Mouse (Mus musculus) erythroblast, adult 5-6 weeks (primary cell): ENCODE results near the gene Lars2. TPM values are rescaled to one million over a fixed set of nuclear protein-coding genes. Genes with fewer than 3 reads are reported as not detected.

Experiments used
- ATAC-seq: replicated peaks from 2 replicates; pipeline ENCODE4 v1.8.0; 2016; ENCODE audit warnings: moderate number of reproducible peaks, mild to moderate bottlenecking, moderate TSS enrichment, inconsistent platforms; ENCODE audit not compliant: poor library complexity, low FRiP score, severe bottlenecking
- total RNA-seq, 2 experiments: library from RNA; stranded (forward) in 1 of 2; stranded (reverse) in 1 of 2; fragments of 150-400 nt in 1 of 2; fragments of 200-764, 138-1000 nt in 1 of 2; gene quantifications; 2 replicates each; pipeline versions ENCODE4 v1.2.3 to v1.2.4; 2015 to 2017; ENCODE audit warnings: low replicate concordance in 2 of 2

The Lars2 gene
- total RNA-seq, 2 experiments from 2014 or later: 52.1 to 2,544 TPM

DNA sequence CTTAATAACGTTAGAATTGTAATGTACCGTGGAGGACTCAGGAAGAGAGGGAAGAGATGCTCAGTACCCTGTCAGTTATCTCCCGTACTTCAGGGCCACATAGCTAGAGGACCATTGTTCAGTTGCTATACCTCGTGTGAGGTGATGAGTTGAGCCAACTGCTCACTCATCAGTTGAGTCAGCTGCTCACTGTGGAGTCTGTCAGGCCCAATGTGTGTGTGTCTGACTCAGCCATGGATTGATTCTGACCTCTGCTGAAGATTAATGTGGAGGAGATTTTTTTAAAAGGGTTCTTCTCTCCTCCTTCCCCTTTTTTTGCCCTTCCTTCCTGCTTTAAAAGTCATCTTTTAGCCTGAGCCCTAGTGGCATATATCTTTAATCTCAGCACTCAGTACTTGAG is 133.8 kb downstream of the Lars2 start:
- ATAC-seq: no peak

DNA sequence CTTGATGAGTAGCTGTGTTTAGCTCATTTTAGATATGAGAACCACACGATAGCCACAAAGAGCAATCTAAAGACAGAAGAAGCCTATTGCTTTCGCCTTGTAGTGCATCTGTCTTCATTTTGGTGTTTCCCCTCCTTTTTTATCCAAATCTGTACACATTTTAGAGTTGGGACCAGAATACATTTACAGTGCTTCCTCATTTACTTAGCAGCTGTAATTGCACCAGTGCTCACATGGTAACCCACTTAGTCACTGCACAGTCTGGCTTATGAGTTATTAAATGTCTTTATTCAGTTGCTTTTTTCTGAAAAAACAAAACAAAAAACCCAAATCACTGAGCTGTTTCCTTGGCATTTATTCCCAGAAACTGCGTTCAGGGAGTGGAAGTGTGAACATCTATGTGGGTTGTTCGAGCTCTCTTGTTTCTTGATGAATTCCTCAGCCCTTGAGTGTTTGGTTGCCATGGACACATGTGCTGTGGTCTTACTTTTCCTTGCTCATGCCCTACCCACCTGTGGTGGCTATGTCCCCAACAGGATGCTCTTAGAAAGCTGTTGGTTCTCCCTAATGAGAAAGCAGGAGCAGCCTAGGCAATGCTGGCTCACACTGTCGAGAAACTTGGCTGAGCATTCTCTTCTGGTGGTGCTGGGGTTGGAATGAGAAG is 136.6 kb downstream of the Lars2 start:
- no peak for ATAC-seq

DNA sequence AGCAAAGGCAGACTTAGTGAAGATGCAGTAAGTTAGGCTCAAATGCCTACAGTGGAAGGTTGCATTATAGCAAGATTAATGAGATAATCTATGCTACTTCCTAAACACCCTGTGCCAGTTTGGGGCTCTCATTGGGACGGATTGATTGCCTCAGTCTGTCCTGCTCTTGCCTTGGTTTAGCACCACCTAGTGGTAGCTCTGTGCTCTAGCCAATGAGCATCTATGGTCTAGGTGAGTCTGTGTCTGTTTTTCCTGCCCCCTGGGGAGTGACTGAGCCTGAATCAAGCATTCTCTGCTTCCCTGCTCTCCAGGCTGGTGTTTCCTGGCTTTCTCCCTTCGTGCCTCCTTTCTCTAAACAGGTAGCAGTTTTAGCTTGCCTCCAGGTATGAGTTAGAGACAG is 137.6 kb downstream of the Lars2 start:
- peak; percentile 93 for ATAC-seq

DNA sequence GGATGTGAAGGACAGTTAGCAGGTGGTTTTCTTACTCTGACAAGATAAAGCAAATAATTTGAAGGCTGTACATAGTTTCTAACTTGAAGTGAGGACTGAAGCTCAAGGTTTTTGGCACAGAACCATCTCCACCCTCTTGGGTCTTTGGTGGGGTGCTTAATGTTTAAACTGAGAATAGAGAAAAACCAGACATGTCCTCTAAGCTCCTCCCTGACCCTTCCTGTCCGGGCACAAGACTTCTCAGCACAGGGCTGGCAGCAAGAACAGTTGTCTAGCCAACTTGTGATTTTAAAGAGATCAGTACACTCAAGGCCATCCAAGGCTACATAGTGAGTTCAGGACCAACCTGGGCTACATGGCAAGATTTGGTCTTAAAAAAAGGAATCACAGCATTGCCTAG is 138.9 kb downstream of the Lars2 start:
- ATAC-seq: no peak

DNA sequence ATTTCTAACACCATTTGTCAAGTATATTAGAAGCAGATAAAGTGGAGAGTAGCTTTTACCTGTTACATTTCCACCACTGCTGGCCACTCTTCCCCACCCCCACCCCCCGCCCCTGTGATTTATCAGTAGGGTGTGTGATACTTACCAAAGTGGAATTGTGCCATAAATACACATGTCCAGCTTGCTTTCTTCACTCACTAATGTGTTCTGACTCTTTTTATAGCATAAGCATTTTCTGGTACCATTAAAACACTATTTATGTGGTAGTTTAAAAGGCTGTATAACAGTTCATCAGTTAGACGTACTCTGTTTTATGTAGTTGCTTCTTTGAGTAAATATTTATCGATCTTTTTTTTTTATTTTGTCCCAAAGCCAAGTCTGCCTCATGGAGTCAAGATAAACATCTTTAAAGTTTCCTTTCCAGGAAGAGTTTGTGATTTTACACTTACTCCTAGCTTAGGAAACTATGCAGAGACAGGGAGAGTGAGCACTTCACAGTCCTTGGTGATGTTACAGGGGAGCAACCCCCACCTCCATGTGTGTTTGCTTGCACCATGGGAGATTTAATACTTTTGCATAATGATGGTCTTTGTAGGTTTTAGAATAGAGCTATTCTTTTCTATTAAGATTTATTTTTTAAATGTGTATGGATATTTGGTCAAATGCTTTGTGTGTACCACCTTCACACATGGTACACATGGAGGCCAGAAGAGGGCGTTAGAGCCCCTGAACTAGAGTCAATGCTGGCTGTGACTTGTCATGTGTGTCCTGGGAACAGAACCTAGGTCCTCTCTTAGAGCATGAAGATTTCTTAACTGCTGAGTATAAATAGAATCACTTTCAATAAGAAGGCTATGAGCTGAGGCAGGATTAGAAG is 139.8 kb downstream of the Lars2 start:
- no peak for ATAC-seq

DNA sequence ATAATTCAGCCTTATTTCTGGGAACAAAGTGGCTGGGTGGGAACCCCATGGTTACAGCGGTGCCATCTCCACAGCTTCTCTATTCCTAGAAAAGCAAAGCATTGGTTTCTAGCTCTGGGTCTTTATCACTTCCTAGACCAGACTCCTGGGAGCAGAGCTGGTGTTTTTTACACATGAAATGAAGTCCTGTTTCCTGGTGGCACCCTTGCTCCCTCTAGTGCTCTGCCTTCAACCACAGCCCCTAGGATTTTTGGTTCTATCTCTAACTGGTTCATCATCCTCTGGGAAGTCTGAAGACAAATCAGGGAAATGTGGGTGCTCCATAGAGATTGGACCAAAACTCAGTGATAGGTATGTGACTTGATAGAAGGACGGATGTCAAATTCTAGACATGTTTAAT is 140.7 kb downstream of the Lars2 start:
- ATAC-seq: no peak

DNA sequence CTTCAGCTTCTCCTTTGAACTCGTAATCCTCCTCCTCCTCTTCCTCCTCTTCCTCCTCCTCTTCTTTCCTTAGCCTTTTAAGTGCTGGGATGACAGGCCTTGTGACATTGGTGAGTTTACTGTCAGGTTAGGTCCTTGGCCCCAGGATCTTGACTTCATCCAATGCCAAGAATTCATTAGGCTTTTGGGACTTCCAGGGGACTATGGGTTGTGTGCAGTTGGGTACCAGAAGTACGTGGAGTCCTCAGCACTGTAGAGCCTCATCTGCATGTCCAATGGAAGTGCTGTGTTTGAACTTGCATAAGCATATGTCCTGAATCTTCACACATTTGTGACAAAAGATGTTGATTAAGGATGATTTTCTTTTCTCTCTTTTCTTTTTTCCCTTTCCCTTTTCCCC is 142.3 kb downstream of the Lars2 start:
- ATAC-seq: no peak

DNA sequence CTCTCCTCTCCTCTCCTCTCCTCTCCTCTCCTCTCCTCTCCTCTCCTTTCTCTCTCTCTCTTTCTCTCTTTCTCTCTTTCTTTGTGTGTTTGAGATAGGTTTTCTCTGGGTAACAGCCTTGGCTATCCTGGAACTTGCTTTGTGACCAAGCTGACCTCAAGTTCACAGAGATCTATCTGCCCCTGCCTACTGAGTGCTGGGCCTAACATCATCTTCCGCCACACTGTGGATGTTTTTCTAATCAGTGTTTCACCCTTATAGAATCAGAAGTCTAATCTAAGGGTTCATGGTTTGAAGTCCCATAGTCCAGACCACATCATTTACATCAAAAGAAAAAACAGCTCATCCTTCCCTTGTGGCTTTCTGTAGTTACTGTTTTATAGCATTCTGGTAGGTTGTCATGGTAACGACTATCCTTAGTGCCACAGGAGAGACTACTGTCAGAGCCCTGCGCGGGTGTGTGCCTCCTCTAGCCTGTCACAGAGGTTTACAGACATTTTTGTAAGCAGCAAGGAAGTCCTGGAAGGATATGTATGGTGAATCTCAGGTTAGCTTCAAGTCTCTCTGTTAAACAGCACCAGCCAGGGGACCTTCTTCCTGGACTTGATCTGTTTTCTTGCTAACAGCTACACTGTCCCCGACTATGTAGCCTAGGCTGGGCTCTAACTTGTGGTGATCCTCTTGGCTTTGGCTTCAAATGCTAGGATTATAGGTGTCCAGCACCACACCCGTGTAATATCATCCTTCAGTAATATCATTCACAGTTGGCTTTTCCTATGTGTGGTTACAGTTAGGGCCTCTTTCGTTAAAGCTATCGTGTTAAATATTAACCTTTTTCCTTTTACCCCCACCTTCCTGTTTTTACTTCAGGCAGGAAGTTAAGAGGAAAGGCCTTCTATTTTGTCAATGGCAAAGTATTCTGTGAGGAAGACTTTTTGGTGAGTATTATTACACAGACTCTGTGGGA is 143.2 kb downstream of the Lars2 start:
- no peak for ATAC-seq

DNA sequence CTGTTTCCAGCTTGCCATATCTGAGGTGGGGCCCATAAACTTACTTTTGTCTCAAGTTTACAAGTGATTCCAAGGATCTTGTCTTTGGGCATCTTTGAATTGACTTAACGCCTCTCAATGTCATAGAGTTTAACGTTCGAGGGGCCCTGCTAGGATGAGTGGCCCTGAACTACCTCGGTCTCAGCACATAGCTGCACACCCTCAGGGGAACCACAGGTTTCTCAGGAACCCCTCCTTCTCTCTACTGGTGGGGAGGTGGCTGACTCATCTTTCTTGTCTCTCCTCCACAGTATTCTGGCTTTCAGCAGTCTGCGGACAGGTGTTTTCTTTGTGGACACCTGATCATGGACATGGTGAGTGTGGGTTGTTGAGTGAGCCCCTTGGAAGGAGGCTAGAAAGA is 144.2 kb downstream of the Lars2 start:
- no peak for ATAC-seq

Other genes with a start within 250 kb of the Lars2 start
- gene Clec3b, start 216.0 kb upstream of the Lars2 start, total RNA-seq (2015; ENCODE audit: low replicate concordance): not detected in 2 replicates
- not detected in 2 replicates for gene Clec3b, start 216.0 kb upstream of the Lars2 start, total RNA-seq (2017; ENCODE audit: low replicate concordance)
- not detected in 2 replicates for gene Cdcp1, start 150.9 kb upstream of the Lars2 start, total RNA-seq (2015; ENCODE audit: low replicate concordance)
- not detected in 2 replicates for gene Cdcp1, start 150.9 kb upstream of the Lars2 start, total RNA-seq (2017; ENCODE audit: low replicate concordance)
- gene Tmem158, start 106.2 kb upstream of the Lars2 start, total RNA-seq (2015; ENCODE audit: low replicate concordance): 1.3 TPM in 1 of 2 replicates, not detected in the other
- gene Tmem158, start 106.2 kb upstream of the Lars2 start, total RNA-seq (2017; ENCODE audit: low replicate concordance): not detected in 2 replicates
- 10.7 and 19.2 TPM in 2 replicates for gene Limd1, start 111.8 kb downstream of the Lars2 start, total RNA-seq (2015; ENCODE audit: low replicate concordance)
- gene Limd1, start 111.8 kb downstream of the Lars2 start, total RNA-seq (2017; ENCODE audit: low replicate concordance): 14.1 and 22.6 TPM in 2 replicates
- 12.7 and 15.5 TPM in 2 replicates for gene Sacm1l, start 162.8 kb downstream of the Lars2 start, total RNA-seq (2015; ENCODE audit: low replicate concordance)
- 12.8 and 13.4 TPM in 2 replicates for gene Sacm1l, start 162.8 kb downstream of the Lars2 start, total RNA-seq (2017; ENCODE audit: low replicate concordance)